Mouse (Mus musculus) lung, postnatal 0 days (tissue): Measurements from ENCODE around the gene Rab43. TPM values are rescaled to one million over a fixed set of nuclear protein-coding genes. Genes with fewer than 3 reads are reported as not detected.

ENCODE experiments used
- ATAC-seq: fragments of 200-750 bp; cut with Nextera tagmentation; 2 replicates; pipeline ENCODE4 v1.8.0; 2017; ENCODE audit warnings: moderate library complexity
- DNase-seq: peaks from one replicate; pipeline ENCODE4 v3.0.0-alpha.2; 2016; ENCODE audit warnings: low spot score
- H3K27ac ChIP-seq: fragments of 300-500 bp; sonication (generic); 2 replicates; pipeline ENCODE4 v1.5.1; 2014; ENCODE audit warnings: antibody characterized with exemption, mild to moderate bottlenecking, low read length, mixed read lengths
- H3K27me3 ChIP-seq: fragments of 300-500 bp; sonication (generic); replicated peaks from 2 replicates; pipeline ENCODE4 v1.6.1; 2014; ENCODE audit warnings: low read length, mixed read lengths; ENCODE audit not compliant: insufficient read depth
- H3K36me3 ChIP-seq: fragments of 300-500 bp; sonication (generic); 2 replicates; pipeline ENCODE4 v1.6.1; 2014; ENCODE audit warnings: low read length, mixed read lengths; ENCODE audit not compliant: insufficient read depth
- H3K4me1 ChIP-seq: fragments of 300-500 bp; sonication (generic); 2 replicates; pipeline ENCODE4 v1.6.1; 2014; ENCODE audit warnings: antibody characterized with exemption, low read depth, low read length, mixed read lengths; ENCODE audit not compliant: insufficient read depth
- H3K4me2 ChIP-seq: fragments of 300-500 bp; sonication (generic); replicated peaks from 2 replicates; pipeline ENCODE4 v1.6.1; 2014; ENCODE audit warnings: low read depth, mild to moderate bottlenecking, low read length, moderate library complexity, mixed read lengths
- H3K4me3 ChIP-seq: fragments of 300-500 bp; sonication (generic); 2 replicates; pipeline ENCODE4 v1.5.1; 2014; ENCODE audit warnings: low read depth, low read length
- H3K9ac ChIP-seq: fragments of 300-500 bp; sonication (generic); replicated peaks from 2 replicates; pipeline ENCODE4 v1.6.1; 2014; ENCODE audit warnings: low read depth, mild to moderate bottlenecking
- H3K9me3 ChIP-seq: fragments of 300-500 bp; sonication (generic); 2 replicates; pipeline ENCODE4 v1.6.1; 2016; ENCODE audit warnings: low read length, mixed read lengths
- CTCF ChIP-seq: IDR thresholded peaks from 2 replicates; pipeline ENCODE4 v1.5.1; 2016; ENCODE audit warnings: antibody characterized with exemption, mild to moderate bottlenecking
- EP300 ChIP-seq: IDR thresholded peaks from 2 replicates; pipeline ENCODE4 v1.6.1; 2016; ENCODE audit warnings: antibody characterized with exemption, mild to moderate bottlenecking, control low read depth
- WGBS: fragments of 180-500 bp; shearing (Covaris S2); extraction: QIAGEN DNeasy Blood & Tissue Kit; methylation state at CpG from one replicate; pipeline ENCODE4 v1.1.7; 2014; 5-methylcytosine and 5-hydroxymethylcytosine counted together
- polyA plus RNA-seq: library from polyadenylated mRNA; unstranded; fragments of >200 nt; fragmentation: Nextera tagmentation; extraction: Ambion mirVana; gene quantifications from 2 replicates; pipeline ENCODE4 v1.2.1, GENCODE M21; 2015

Gene Rab43
- polyA plus RNA-seq, 1 experiment from 2014 or later, result 15.1 TPM

DNA sequence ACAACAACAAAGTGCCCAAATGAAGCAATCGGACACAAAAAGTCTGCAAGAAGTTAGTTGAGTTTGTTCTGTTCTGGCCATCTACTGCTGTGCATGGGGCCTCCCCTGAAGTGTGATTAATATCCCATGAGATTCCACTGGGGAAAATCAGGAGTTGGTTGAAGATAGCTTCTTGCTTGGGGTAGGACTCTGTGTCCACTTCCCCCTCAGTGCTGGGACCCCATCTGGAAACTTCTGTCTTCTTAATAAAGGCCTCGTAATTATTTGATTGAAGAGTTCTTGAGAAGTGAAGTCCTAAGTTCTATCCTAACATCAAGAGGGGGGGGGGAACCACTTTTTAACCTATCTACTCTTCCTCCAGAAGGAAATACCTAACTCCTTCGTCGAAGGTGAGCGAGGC lies 49.8 kb downstream of the Rab43 start:
- Histone ChIP-seq H3K4me2 (no peak overlapping the region), H3K36me3 (no peaks in the 10 kb centered on the region), H3K4me1 (no peaks in the 10 kb centered on the region), H3K27ac (no peak overlapping the region), H3K4me3 (no peak overlapping the region), H3K9ac (no peak overlapping the region), H3K9me3 (no peaks in the 10 kb centered on the region), H3K27me3 (no peaks in the 10 kb centered on the region)
- ATAC-seq (no peak), DNase-seq (no peak)
- TF ChIP-seq CTCF, result no peak
- TF ChIP-seq EP300, result no peak
- WGBS, result 76% methylated on average over 5 of the region's 5 CpGs

GRCm38 (mm10) chr6:87759850-87760249 lies 52.1 kb downstream of the Rab43 start:
- Histone ChIP-seq H3K36me3 (no peaks in the 10 kb centered on the region), H3K9me3 (no peaks in the 10 kb centered on the region), H3K27me3 (no peaks in the 10 kb centered on the region), H3K4me3 (no peak overlapping the region), H3K4me1 (no peaks in the 10 kb centered on the region), H3K27ac (no peak overlapping the region), H3K9ac (no peak overlapping the region), H3K4me2 (no peak overlapping the region)
- DNase-seq (no peak), ATAC-seq (no peak)
- 49% methylated on average over 3 of the region's 3 CpGs for WGBS
- TF ChIP-seq EP300 (no peak), CTCF (no peak)

- WGBS, result 45% methylated on average over 3 of the region's 3 CpGs
- H3K27ac ChIP-seq, result no peak overlapping the region
Measured at GRCm38 (mm10) chr6:87759404-87759803, 52.6 kb downstream of the Rab43 start.

DNA sequence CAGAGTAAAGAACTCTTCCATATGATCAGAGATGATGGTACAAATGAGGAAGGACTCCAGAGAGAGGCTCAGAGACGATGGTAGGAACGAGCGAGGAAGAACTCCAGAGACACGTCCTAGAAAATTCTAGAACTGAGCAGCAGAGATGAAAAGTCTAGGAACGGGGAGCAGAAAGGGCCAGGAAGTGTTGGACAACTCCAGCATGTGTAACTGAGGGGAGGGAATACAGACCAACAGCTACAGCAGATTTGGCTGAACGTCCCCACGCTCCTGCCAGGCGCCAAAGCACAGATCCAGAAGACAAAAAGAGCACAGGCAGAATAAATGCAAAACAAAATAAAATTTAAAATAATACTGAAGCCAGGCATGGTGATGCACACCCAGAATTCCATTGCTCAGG lies 55.1 kb downstream of the Rab43 start:
- no peak overlapping the region for H3K9ac ChIP-seq
- ATAC-seq (no peak), DNase-seq (no peak)
- WGBS, result 84% methylated on average over 8 of the region's 8 CpGs
- no peak overlapping the region for H3K4me2 ChIP-seq
- no peaks in the 10 kb centered on the region for H3K9me3 ChIP-seq
- no peaks in the 10 kb centered on the region for H3K27me3 ChIP-seq
- no peak overlapping the region for H3K27ac ChIP-seq
- H3K4me1 ChIP-seq, result no peaks in the 10 kb centered on the region
- TF ChIP-seq EP300 (no peak), CTCF (no peak)
- no peaks in the 10 kb centered on the region for H3K36me3 ChIP-seq
- no peak overlapping the region for H3K4me3 ChIP-seq

More at GRCm38 (mm10) chr6:87759404-87759803, 52.6 kb downstream of the Rab43 start:
- TF ChIP-seq CTCF (no peak), EP300 (no peak)
- H3K36me3 ChIP-seq, result no peaks in the 10 kb centered on the region
- no peak for ATAC-seq
- no peaks in the 10 kb centered on the region for H3K4me1 ChIP-seq
- no peak for DNase-seq
- no peak overlapping the region for H3K4me2 ChIP-seq
- H3K27me3 ChIP-seq, result no peaks in the 10 kb centered on the region
- no peak overlapping the region for H3K4me3 ChIP-seq
- H3K9ac ChIP-seq, result no peak overlapping the region
- no peaks in the 10 kb centered on the region for H3K9me3 ChIP-seq

- Histone ChIP-seq H3K36me3 (no peaks in the 10 kb centered on the region), H3K4me2 (no peak overlapping the region), H3K27me3 (no peaks in the 10 kb centered on the region), H3K4me3 (no peak overlapping the region), H3K27ac (no peak overlapping the region), H3K9me3 (no peaks in the 10 kb centered on the region), H3K4me1 (no peaks in the 10 kb centered on the region), H3K9ac (no peak overlapping the region)
- no peak for ATAC-seq
- DNase-seq, result no peak
- TF ChIP-seq CTCF (no peak), EP300 (no peak)
- WGBS, result 79% methylated on average over 4 of the region's 4 CpGs
Measured at GRCm38 (mm10) chr6:87755196-87755595, 56.8 kb downstream of the Rab43 start.

DNA sequence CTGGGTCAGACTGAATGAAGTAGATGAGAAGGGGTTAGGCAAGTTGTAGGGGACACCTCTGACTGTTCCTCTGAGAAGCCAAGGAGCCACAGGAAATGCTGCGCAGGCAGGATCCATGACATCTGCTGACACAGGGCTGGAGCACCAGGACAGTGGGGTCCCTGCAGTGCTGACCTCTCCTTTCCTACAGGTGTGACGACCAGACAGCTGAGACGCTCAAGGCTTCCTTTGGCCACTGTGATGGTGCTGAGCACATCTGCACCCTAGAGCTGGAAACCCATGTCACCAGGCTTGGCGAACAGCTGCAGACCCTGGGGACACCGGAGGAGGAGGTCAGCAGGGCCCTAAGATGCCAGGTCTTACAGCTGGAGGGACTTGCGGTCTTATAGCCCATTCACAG lies 60.4 kb downstream of the Rab43 start:
- no peaks in the 10 kb centered on the region for H3K4me1 ChIP-seq
- no peak overlapping the region for H3K27ac ChIP-seq
- no peaks in the 10 kb centered on the region for H3K27me3 ChIP-seq
- TF ChIP-seq EP300 (no peak), CTCF (no peak)
- ATAC-seq (no peak), DNase-seq (no peak)
- no peak overlapping the region for H3K9ac ChIP-seq
- H3K36me3 ChIP-seq, result no peaks in the 10 kb centered on the region
- no peak overlapping the region for H3K4me2 ChIP-seq
- H3K9me3 ChIP-seq, result no peaks in the 10 kb centered on the region
- no peak overlapping the region for H3K4me3 ChIP-seq
- WGBS, result 97% methylated on average over 6 of the region's 6 CpGs

DNA sequence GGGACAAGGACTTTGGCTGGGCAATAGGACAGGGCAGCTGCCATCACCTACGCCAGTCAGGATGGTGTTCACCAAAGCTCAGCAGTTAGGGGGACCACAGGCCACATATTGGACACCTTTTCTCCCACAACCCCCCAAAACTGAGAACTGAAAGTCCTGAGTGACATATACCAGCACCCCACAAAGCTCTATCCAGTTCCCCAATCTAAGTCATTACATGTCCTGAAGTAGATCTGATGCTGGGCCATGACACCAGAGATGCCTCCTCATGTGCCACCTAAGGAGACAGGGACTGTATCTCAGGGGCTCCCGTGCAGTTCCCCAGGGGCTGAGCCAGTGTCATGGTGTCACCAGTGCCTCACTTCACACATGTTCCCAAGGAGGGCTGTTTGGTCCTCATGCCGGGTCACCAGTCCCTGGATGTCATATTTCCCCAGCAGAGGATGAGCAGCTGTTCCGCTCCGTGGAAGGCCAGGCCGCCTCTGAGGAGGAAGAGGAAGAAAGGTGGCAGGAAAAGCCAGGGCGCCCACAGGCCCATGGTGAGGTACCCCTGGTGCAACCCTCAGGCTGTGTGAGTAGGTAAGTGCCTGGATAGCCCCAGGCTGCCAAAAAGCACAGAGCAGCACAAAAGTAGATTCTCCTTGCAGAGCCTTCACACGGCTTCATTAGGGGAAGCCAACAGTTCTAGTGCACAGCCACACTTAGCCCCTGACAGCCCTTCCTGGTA lies 61.6 kb downstream of the Rab43 start:
- no peak for DNase-seq
- Histone ChIP-seq H3K4me1 (no peaks in the 10 kb centered on the region; the same call in 1 of the 2 replicates), H3K4me3 (no peak overlapping the region), H3K9ac (no peak overlapping the region), H3K36me3 (no peaks in the 10 kb centered on the region), H3K27me3 (no peaks in the 10 kb centered on the region), H3K4me2 (no peak overlapping the region), H3K9me3 (no peaks in the 10 kb centered on the region), H3K27ac (no peak overlapping the region)
- no peak for ATAC-seq
- 76% methylated on average over 8 of the region's 8 CpGs for WGBS
- TF ChIP-seq EP300 (no peak), CTCF (no peak)
